Mouse (Mus musculus): ENCODE measurements around the gene Hspg2. TPM values are rescaled to one million over a fixed set of nuclear protein-coding genes. Genes with fewer than 3 reads are reported as not detected.

Gene Hspg2
- polyA plus RNA-seq, 1 experiment from 2014 or later = 12.4 TPM

GRCm38 (mm10) chr4:137497892-137498722 lies 29.5 kb downstream of the Hspg2 start:
- no peaks in the 10 kb centered on the region for H3K9me3 ChIP-seq
- no peak for ATAC-seq (ENCODE audit: low FRiP score, low read depth)
- H3K27me3 ChIP-seq (replicated peaks) = no peaks in the 10 kb centered on the region
- peaks cover 19% of the 10 kb centered on the region for H3K4me1 ChIP-seq
- no peak overlapping the region for H3K4me3 ChIP-seq
- WGBS = 61% methylated on average over 9 of the region's 9 CpGs
- H3K36me3 ChIP-seq = no peaks in the 10 kb centered on the region; the same call in 1 of the 2 replicates
- H3K9ac ChIP-seq = no peak overlapping the region
- H3K4me2 ChIP-seq (replicated peaks) = no peak overlapping the region
- H3K27ac ChIP-seq = peak overlapping the region; percentile 12; the same call in 1 of the 2 replicates

DNA sequence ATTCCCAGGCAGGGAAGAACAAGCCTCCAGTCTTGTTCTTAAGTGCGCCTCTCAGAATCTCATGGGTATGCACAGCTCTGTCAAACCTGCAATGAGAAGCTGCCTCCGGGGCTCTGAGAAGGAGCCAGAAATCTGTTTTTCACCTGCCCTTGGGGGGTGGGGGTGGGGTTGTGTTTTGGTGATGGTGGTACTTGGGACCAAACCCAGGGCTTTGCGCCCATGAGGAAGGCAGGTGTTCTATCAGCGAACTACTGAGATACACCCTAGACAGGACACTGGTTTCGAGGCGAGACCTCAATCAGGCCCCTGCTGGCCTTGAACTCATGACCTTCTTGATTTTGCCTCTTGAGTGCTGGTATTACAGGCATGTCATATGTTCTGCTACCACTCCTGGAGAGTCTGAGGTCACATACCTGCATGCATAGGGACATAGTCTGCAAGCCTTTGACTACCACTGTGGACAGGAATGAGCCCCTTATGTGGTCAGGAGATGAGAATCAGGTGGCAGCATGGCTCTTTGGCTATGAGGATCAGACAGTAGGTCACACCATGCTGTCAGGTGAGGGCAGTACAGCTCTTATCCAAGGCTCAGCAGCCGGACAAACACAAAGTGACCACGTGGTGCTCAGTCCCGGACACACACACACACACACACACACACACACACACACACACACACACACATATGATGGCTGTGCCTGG lies 30.5 kb downstream of the Hspg2 start:
- H3K36me3 ChIP-seq = no peaks in the 10 kb centered on the region; the same call in 1 of the 2 replicates
- no peak for ATAC-seq (ENCODE audit: low FRiP score, low read depth)
- H3K27ac ChIP-seq = no peak overlapping the region

DNA sequence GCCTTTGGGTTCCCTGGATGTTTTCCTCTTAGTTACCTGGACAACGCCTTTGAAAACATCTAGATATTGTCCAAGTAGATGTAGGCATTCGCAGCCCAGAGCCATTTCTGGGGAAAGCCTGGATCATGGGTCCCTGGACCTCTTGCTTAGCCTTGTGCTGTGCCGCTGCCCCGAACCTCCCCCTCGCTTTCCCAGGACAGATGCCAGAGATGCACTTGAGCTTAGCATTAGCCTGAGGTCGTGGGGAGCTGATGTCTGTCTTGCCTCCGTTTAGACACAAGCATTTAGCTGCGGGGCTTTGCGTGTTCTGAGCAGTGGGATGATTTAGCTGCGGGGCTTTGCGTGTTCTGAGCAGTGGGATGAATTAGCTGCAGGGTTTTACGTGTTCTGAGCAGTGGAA lies 31.6 kb downstream of the Hspg2 start:
- peaks cover 9% of the 10 kb centered on the region for H3K4me1 ChIP-seq
- no peak overlapping the region for H3K9ac ChIP-seq
- H3K27ac ChIP-seq = no peak overlapping the region
- H3K9me3 ChIP-seq = no peaks in the 10 kb centered on the region
- H3K36me3 ChIP-seq = no peaks in the 10 kb centered on the region; the same call in 1 of the 2 replicates
- no peak overlapping the region for H3K4me3 ChIP-seq
- no peak for ATAC-seq (ENCODE audit: low FRiP score, low read depth)
- H3K27me3 ChIP-seq (replicated peaks) = no peaks in the 10 kb centered on the region
- no peak overlapping the region for H3K4me2 ChIP-seq (replicated peaks)
- WGBS = 82% methylated on average over 12 of the region's 12 CpGs

More for the DNA sequence above, 30.5 kb downstream of the Hspg2 start:
- H3K4me1 ChIP-seq = peaks cover 19% of the 10 kb centered on the region
- no peak overlapping the region for H3K4me3 ChIP-seq
- no peak overlapping the region for H3K9ac ChIP-seq
- WGBS = 94% methylated on average over 9 of the region's 9 CpGs
- H3K9me3 ChIP-seq = no peaks in the 10 kb centered on the region
- no peaks in the 10 kb centered on the region for H3K27me3 ChIP-seq (replicated peaks)
- no peak overlapping the region for H3K4me2 ChIP-seq (replicated peaks)

- 97% methylated on average over 5 of the region's 5 CpGs for WGBS
- Histone ChIP-seq H3K4me3 (no peak overlapping the region), H3K4me2 (replicated peaks) (no peak overlapping the region), H3K27ac (no peak overlapping the region), H3K9me3 (no peaks in the 10 kb centered on the region), H3K27me3 (replicated peaks) (no peaks in the 10 kb centered on the region), H3K4me1 (peaks cover 6% of the 10 kb centered on the region; the same call in 1 of the 2 replicates), H3K9ac (no peak overlapping the region), H3K36me3 (no peaks in the 10 kb centered on the region; the same call in 1 of the 2 replicates)
- no peak for ATAC-seq (ENCODE audit: low FRiP score, low read depth)
Observed at GRCm38 (mm10) chr4:137500953-137501352, 32.4 kb downstream of the Hspg2 start.

GRCm38 (mm10) chr4:137502183-137502582 lies 33.6 kb downstream of the Hspg2 start:
- Histone ChIP-seq H3K4me2 (replicated peaks) (no peak overlapping the region), H3K9ac (no peak overlapping the region), H3K9me3 (no peaks in the 10 kb centered on the region), H3K27ac (no peak overlapping the region), H3K4me1 (peaks cover 6% of the 10 kb centered on the region; the same call in 1 of the 2 replicates), H3K27me3 (replicated peaks) (no peaks in the 10 kb centered on the region), H3K4me3 (no peak overlapping the region), H3K36me3 (no peaks in the 10 kb centered on the region; the same call in 1 of the 2 replicates)
- ATAC-seq (ENCODE audit: low FRiP score, low read depth) = no peak
- WGBS = 93% methylated on average over 10 of the region's 10 CpGs

- 88% methylated on average over 7 of the region's 7 CpGs for WGBS
- Histone ChIP-seq H3K27ac (no peak overlapping the region), H3K9me3 (no peaks in the 10 kb centered on the region), H3K27me3 (replicated peaks) (no peaks in the 10 kb centered on the region), H3K9ac (0 out of 2 replicates have a peak overlapping the region, but pooled peaks have one; percentile 5), H3K4me1 (peaks cover 3% of the 10 kb centered on the region; the same call in 1 of the 2 replicates), H3K4me3 (no peak overlapping the region), H3K36me3 (no peaks in the 10 kb centered on the region; the same call in 1 of the 2 replicates), H3K4me2 (replicated peaks) (no peak overlapping the region)
- ATAC-seq (ENCODE audit: low FRiP score, low read depth) = no peak
Observed at GRCm38 (mm10) chr4:137502801-137503200, 34.2 kb downstream of the Hspg2 start.

GRCm38 (mm10) chr4:137503509-137503971 lies 35.0 kb downstream of the Hspg2 start:
- no peak overlapping the region for H3K4me3 ChIP-seq
- H3K9me3 ChIP-seq = no peaks in the 10 kb centered on the region
- H3K27me3 ChIP-seq (replicated peaks) = no peaks in the 10 kb centered on the region
- H3K36me3 ChIP-seq = no peaks in the 10 kb centered on the region; the same call in 1 of the 2 replicates
- 86% methylated on average over 6 of the region's 6 CpGs for WGBS
- H3K4me2 ChIP-seq (replicated peaks) = no peak overlapping the region
- no peak for ATAC-seq (ENCODE audit: low FRiP score, low read depth)
- no peak overlapping the region for H3K27ac ChIP-seq
- H3K9ac ChIP-seq = no peak overlapping the region
- 0 out of 2 replicates have a peak, but pooled peaks cover 2% of the 10 kb centered on the region for H3K4me1 ChIP-seq

GRCm38 (mm10) chr4:137506629-137507028 lies 38.1 kb downstream of the Hspg2 start:
- Histone ChIP-seq H3K4me3 (no peak overlapping the region), H3K4me2 (replicated peaks) (no peak overlapping the region), H3K36me3 (peaks cover 8% of the 10 kb centered on the region; the same call in 1 of the 2 replicates), H3K27me3 (replicated peaks) (no peaks in the 10 kb centered on the region), H3K9me3 (no peaks in the 10 kb centered on the region), H3K4me1 (peaks cover 11% of the 10 kb centered on the region; the same call in 1 of the 2 replicates), H3K27ac (no peak overlapping the region), H3K9ac (no peak overlapping the region)
- 94% methylated on average over 10 of the region's 10 CpGs for WGBS
- no peak for ATAC-seq (ENCODE audit: low FRiP score, low read depth)

- no peak overlapping the region for H3K4me3 ChIP-seq
- no peak overlapping the region for H3K9ac ChIP-seq
- 92% methylated on average over 9 of the region's 9 CpGs for WGBS
- peaks cover 11% of the 10 kb centered on the region; the same call in 1 of the 2 replicates for H3K36me3 ChIP-seq
- ATAC-seq (ENCODE audit: low FRiP score, low read depth) = no peak
- H3K4me1 ChIP-seq = peaks cover 11% of the 10 kb centered on the region; the same call in 1 of the 2 replicates
- no peak overlapping the region for H3K4me2 ChIP-seq (replicated peaks)
- H3K9me3 ChIP-seq = no peaks in the 10 kb centered on the region
- no peak overlapping the region for H3K27ac ChIP-seq
- no peaks in the 10 kb centered on the region for H3K27me3 ChIP-seq (replicated peaks)
Observed at GRCm38 (mm10) chr4:137509528-137509927, 41.0 kb downstream of the Hspg2 start.

DNA sequence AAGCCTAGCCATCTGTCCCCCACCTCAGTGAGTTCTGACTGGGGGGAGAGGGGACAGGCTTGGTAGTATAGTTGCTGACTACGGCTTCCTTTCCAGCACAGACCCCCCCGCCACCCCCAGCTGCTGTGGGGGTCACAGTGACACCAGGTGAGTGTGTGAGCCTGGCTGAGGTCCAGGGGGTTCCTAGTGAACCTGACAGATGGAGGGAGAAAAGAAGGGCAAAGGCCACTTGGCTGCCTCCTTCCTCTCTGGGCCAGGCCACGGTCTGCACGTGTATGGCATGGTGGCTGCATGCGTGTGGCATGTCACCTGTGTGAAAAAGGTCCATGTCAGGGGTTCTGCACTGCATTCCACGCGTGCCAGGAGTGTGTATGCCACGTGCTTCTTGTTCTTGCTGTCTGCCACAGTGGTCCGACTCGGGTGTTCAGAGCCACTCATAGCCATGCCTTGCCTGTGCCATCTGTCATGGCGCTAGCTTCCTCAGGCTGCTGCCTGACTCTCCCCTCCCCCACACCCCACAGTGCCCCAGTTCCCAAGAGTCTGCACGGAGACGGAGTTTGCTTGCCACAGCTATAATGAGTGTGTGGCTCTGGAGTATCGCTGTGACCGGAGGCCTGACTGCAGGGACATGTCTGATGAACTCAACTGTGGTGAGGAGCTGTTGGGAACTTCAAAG lies 41.6 kb downstream of the Hspg2 start:
- WGBS = 72% methylated on average over 15 of the region's 15 CpGs
- H3K4me1 ChIP-seq = peaks cover 11% of the 10 kb centered on the region; the same call in 1 of the 2 replicates
- H3K36me3 ChIP-seq = peaks cover 13% of the 10 kb centered on the region; the same call in 1 of the 2 replicates
- no peak overlapping the region for H3K4me3 ChIP-seq
- H3K27me3 ChIP-seq (replicated peaks) = no peaks in the 10 kb centered on the region
- H3K9ac ChIP-seq = no peak overlapping the region
- H3K27ac ChIP-seq = no peak overlapping the region
- 0 out of 2 replicates have a peak, but pooled peaks have one; percentile 48 for ATAC-seq (ENCODE audit: low FRiP score, low read depth)
- H3K9me3 ChIP-seq = no peaks in the 10 kb centered on the region
- no peak overlapping the region; the same call in 1 of the 2 replicates for H3K4me2 ChIP-seq (replicated peaks)

GRCm38 (mm10) chr4:137512897-137513296 lies 44.3 kb downstream of the Hspg2 start:
- H3K4me3 ChIP-seq = no peak overlapping the region
- H3K4me1 ChIP-seq = peaks cover 11% of the 10 kb centered on the region; the same call in 1 of the 2 replicates
- peaks cover 16% of the 10 kb centered on the region; the same call in 1 of the 2 replicates for H3K36me3 ChIP-seq
- WGBS = 91% methylated on average over 6 of the region's 6 CpGs
- no peaks in the 10 kb centered on the region for H3K27me3 ChIP-seq (replicated peaks)
- no peak overlapping the region for H3K27ac ChIP-seq
- no peak overlapping the region for H3K4me2 ChIP-seq (replicated peaks)
- no peaks in the 10 kb centered on the region for H3K9me3 ChIP-seq
- ATAC-seq (ENCODE audit: low FRiP score, low read depth) = no peak
- no peak overlapping the region for H3K9ac ChIP-seq

All from neural tube, embryonic 12.5 days (tissue).